In genomic region chr17:46651292-46651691, GRCm38 (mm10) we compare ENCODE assay signal across 9 mouse cellular contexts. TPM values are rescaled to one million over a fixed set of nuclear protein-coding genes. Genes with fewer than 3 reads are reported as not detected.
DNase-seq lines count a peak whose midpoint lies in the region; ATAC-seq lines count a peak whose summit lies in the region.
"Had no signal": no experiment of that assay in that cellular context is flagged by ENCODE, and none has a peak within 500 bp of the region (broad histone marks: within the 10 kb centered on the region; RNA-seq: fewer than 3 reads in every experiment).

No protein-coding gene starts in this region.

- peaks cover 42% of the 10 kb centered on the region for H3K4me1 ChIP-seq in forebrain, embryonic 15.5 days
- H3K4me1 ChIP-seq in liver, embryonic 12.5 days, result peaks cover 48% of the 10 kb centered on the region

- peak overlapping the region; percentile 73 for H3K4me3 ChIP-seq in forebrain, embryonic 15.5 days
- peak overlapping the region; percentile 77 for H3K4me3 ChIP-seq in liver, embryonic 12.5 days

- no peak overlapping the region for H3K27ac ChIP-seq in forebrain, embryonic 15.5 days (replicated peaks)
- peak overlapping the region; percentile 88 for H3K27ac ChIP-seq in liver, embryonic 12.5 days

- peaks cover 25% of the 10 kb centered on the region; the same call in 1 of the 2 replicates for H3K36me3 ChIP-seq in forebrain, embryonic 15.5 days
- peaks cover 58% of the 10 kb centered on the region for H3K36me3 ChIP-seq in liver, embryonic 12.5 days

- no peaks in the 10 kb centered on the region for H3K27me3 ChIP-seq in forebrain, embryonic 15.5 days
- H3K27me3 ChIP-seq in liver, embryonic 12.5 days (replicated peaks), result no peaks in the 10 kb centered on the region

- no peaks in the 10 kb centered on the region for H3K9me3 ChIP-seq in forebrain, embryonic 15.5 days
- no peaks in the 10 kb centered on the region for H3K9me3 ChIP-seq in liver, embryonic 12.5 days (replicated peaks)

- H3K9ac ChIP-seq in forebrain, embryonic 15.5 days (replicated peaks), result peak overlapping the region; percentile 92
- peak overlapping the region; percentile 87 for H3K9ac ChIP-seq in liver, embryonic 12.5 days

- WGBS in forebrain, embryonic 15.5 days, result 79% methylated on average over 17 of the region's 17 CpGs
- WGBS in liver, embryonic 12.5 days (ENCODE audit: insufficient replicate concordance), result 70% methylated on average over 17 of the region's 17 CpGs

- peak overlapping the region; percentile 87 for H3K4me2 ChIP-seq in forebrain, embryonic 15.5 days (replicated peaks)
- peak overlapping the region; percentile 98 for H3K4me2 ChIP-seq in liver, embryonic 12.5 days

- DNase-seq in embryo, embryonic 9.5 days (ENCODE audit: extremely low spot score), result peak; percentile 15
- no peak for DNase-seq in embryo, embryonic 11 days
- DNase-seq in 3T3-L1 (ENCODE audit: low read depth, low spot score), result peak; percentile 33
- DNase-seq in adrenal gland, postnatal 4 days (ENCODE audit: low spot score in 2 of 2), result no peak
- no peak for DNase-seq in c-Kit-positive CD71-positive TER-119-positive erythroid progenitor cells, embryonic 14.5 days (ENCODE audit: low spot score)
- no peak for DNase-seq in right cerebral cortex, postnatal 25 days
- DNase-seq: cerebellum, adult 8-10 months had no signal

- no peak for ATAC-seq in forebrain, embryonic 15.5 days (replicated peaks)
- no peak for ATAC-seq in liver, embryonic 12.5 days

RNA-seq across cellular contexts. Expression of gene Cul7, which starts 1.2 kb away (rescaled TPM):
- 35.9 and 36.5 TPM in 2 replicates for polyA plus RNA-seq in forebrain, embryonic 15.5 days (2015; fragmentation: Nextera tagmentation; extraction: Ambion mirVana)
- polyA plus RNA-seq in liver, embryonic 12.5 days (2016; fragmentation: Nextera tagmentation; extraction: Ambion mirVana), result 16.9 and 18.3 TPM in 2 replicates
- total RNA-seq in adrenal gland, postnatal 4 days (2021), result 10 to 100 TPM; 88.3 to 97.5 TPM

RNA-seq across cellular contexts. Expression of gene Mrpl2, which starts 5.3 kb away (rescaled TPM):
- polyA plus RNA-seq in forebrain, embryonic 15.5 days (2015; fragmentation: Nextera tagmentation; extraction: Ambion mirVana), result 73.7 and 81.9 TPM in 2 replicates
- polyA plus RNA-seq in liver, embryonic 12.5 days (2016; fragmentation: Nextera tagmentation; extraction: Ambion mirVana), result 95.0 and 106 TPM in 2 replicates
- 100 to 1,000 TPM; 109 to 135 TPM for total RNA-seq in adrenal gland, postnatal 4 days (2021)

RNA-seq across cellular contexts. Expression of gene Klc4, which starts 5.5 kb away (rescaled TPM):
- 41.4 and 45.1 TPM in 2 replicates for polyA plus RNA-seq in forebrain, embryonic 15.5 days (2015; fragmentation: Nextera tagmentation; extraction: Ambion mirVana)
- polyA plus RNA-seq in liver, embryonic 12.5 days (2016; fragmentation: Nextera tagmentation; extraction: Ambion mirVana), result 6.3 and 6.6 TPM in 2 replicates
- total RNA-seq in adrenal gland, postnatal 4 days (2021), result 10 to 100 TPM; 33.5 to 34.3 TPM

RNA-seq across cellular contexts. Expression of gene Ptk7, which starts 22.0 kb away (rescaled TPM):
- 32.1 and 33.0 TPM in 2 replicates for polyA plus RNA-seq in forebrain, embryonic 15.5 days (2015; fragmentation: Nextera tagmentation; extraction: Ambion mirVana)
- polyA plus RNA-seq in liver, embryonic 12.5 days (2016; fragmentation: Nextera tagmentation; extraction: Ambion mirVana), result 16.8 and 17.7 TPM in 2 replicates
- total RNA-seq in adrenal gland, postnatal 4 days (2021), result 10 to 100 TPM; 42.2 to 54.1 TPM

RNA-seq across cellular contexts. Expression of gene Rrp36, which starts 22.9 kb away (rescaled TPM):
- 49.5 and 49.9 TPM in 2 replicates for polyA plus RNA-seq in forebrain, embryonic 15.5 days (2015; fragmentation: Nextera tagmentation; extraction: Ambion mirVana)
- polyA plus RNA-seq in liver, embryonic 12.5 days (2016; fragmentation: Nextera tagmentation; extraction: Ambion mirVana), result 37.0 and 37.3 TPM in 2 replicates
- 10 to 100 TPM; 25.2 to 26.9 TPM for total RNA-seq in adrenal gland, postnatal 4 days (2021)

Comparison
In these comparisons a context has a peak if more than half of its experiments do, and no peak if none do; other contexts are left out.
1. DNase-seq: peak in embryo, embryonic 9.5 days (single experiment) and 3T3-L1 (single experiment); none in embryo, embryonic 11 days (single experiment), adrenal gland, postnatal 4 days (0 of 2), c-Kit-positive CD71-positive TER-119-positive erythroid progenitor cells, embryonic 14.5 days (single experiment) and right cerebral cortex, postnatal 25 days (single experiment).